Mouse (Mus musculus): ENCODE measurements around the gene Lhx4. TPM values are rescaled to one million over a fixed set of nuclear protein-coding genes. Genes with fewer than 3 reads are reported as not detected.

The Lhx4 gene
- polyA plus RNA-seq, 2 experiments: not detected

DNA sequence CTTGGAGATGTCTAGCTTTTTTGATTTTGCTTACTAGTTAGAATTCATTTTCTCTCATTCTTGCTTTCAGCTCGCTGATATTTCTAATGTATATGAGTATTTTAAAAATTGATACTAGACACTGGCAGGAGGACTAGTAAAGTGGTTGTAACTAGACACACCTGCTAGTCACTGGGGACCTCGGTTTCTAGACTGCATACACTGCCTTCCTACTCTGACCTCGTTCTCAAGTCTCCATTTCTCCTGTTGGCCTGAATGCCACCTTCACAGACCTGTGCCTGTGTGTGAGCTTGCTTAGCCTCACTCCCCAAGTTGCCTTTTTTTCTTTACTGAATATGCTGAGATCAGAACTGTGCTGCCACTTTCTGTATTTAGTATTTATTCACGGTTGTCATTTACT lies 62.3 kb downstream of the Lhx4 start:
- WGBS: 88% methylated on average over 4 of the region's 4 CpGs
- no peaks in the 10 kb centered on the region for H3K27me3 ChIP-seq (ENCODE audit: control insufficient read depth, insufficient read depth, low read length)
- no peak overlapping the region for H3K4me3 ChIP-seq (replicated peaks; ENCODE audit: low read length)
- H3K9ac ChIP-seq (ENCODE audit: low read depth, low read length, severe bottlenecking): no peak overlapping the region
- no peak for DNase-seq (ENCODE audit: low spot score)
- no peaks in the 10 kb centered on the region for H3K36me3 ChIP-seq (ENCODE audit: control insufficient read depth, insufficient read depth, low read length)
- TF ChIP-seq POLR2A (IDR thresholded peaks at IDR 0.05; ENCODE audit: borderline replicate concordance, extremely low read depth, insufficient read depth, insufficient read length): no peak
- peaks cover 15% of the 10 kb centered on the region for H3K4me1 ChIP-seq (ENCODE audit: control insufficient read depth, insufficient read depth, low read length)
- no peak overlapping the region for H3K4me2 ChIP-seq (replicated peaks; ENCODE audit: low read depth, low read length, severe bottlenecking)
- no peak overlapping the region for H3K27ac ChIP-seq (replicated peaks; ENCODE audit: low read depth, low read length)
- no peak for ATAC-seq (ENCODE audit: low FRiP score, low read depth)
- H3K9me3 ChIP-seq (ENCODE audit: control insufficient read depth, low read length): no peaks in the 10 kb centered on the region

GRCm38 (mm10) chr1:155686816-155687215 lies 64.7 kb downstream of the Lhx4 start:
- DNase-seq (ENCODE audit: low spot score) (no peak), ATAC-seq (ENCODE audit: low FRiP score, low read depth) (no peak)
- Histone ChIP-seq H3K4me2 (replicated peaks; ENCODE audit: low read depth, low read length, severe bottlenecking) (no peak overlapping the region), H3K4me3 (replicated peaks; ENCODE audit: low read length) (no peak overlapping the region), H3K27ac (replicated peaks; ENCODE audit: low read depth, low read length) (no peak overlapping the region), H3K4me1 (ENCODE audit: control insufficient read depth, insufficient read depth, low read length) (0 out of 2 replicates have a peak, but pooled peaks cover 4% of the 10 kb centered on the region), H3K9ac (ENCODE audit: low read depth, low read length, severe bottlenecking) (no peak overlapping the region), H3K36me3 (ENCODE audit: control insufficient read depth, insufficient read depth, low read length) (no peaks in the 10 kb centered on the region), H3K9me3 (ENCODE audit: control insufficient read depth, low read length) (no peaks in the 10 kb centered on the region), H3K27me3 (ENCODE audit: control insufficient read depth, insufficient read depth, low read length) (no peaks in the 10 kb centered on the region)
- WGBS: 69% methylated on average over 15 of the region's 15 CpGs
- no peak for TF ChIP-seq POLR2A (IDR thresholded peaks at IDR 0.05; ENCODE audit: borderline replicate concordance, extremely low read depth, insufficient read depth, insufficient read length)

GRCm38 (mm10) chr1:155681116-155681799 lies 70.2 kb downstream of the Lhx4 start:
- Histone ChIP-seq H3K9ac (ENCODE audit: low read depth, low read length, severe bottlenecking) (no peak overlapping the region), H3K4me2 (replicated peaks; ENCODE audit: low read depth, low read length, severe bottlenecking) (no peak overlapping the region), H3K36me3 (ENCODE audit: control insufficient read depth, insufficient read depth, low read length) (no peaks in the 10 kb centered on the region), H3K9me3 (ENCODE audit: control insufficient read depth, low read length) (no peaks in the 10 kb centered on the region), H3K4me3 (replicated peaks; ENCODE audit: low read length) (no peak overlapping the region), H3K27ac (replicated peaks; ENCODE audit: low read depth, low read length) (no peak overlapping the region), H3K4me1 (ENCODE audit: control insufficient read depth, insufficient read depth, low read length) (no peaks in the 10 kb centered on the region), H3K27me3 (ENCODE audit: control insufficient read depth, insufficient read depth, low read length) (no peaks in the 10 kb centered on the region)
- no peak for TF ChIP-seq POLR2A (IDR thresholded peaks at IDR 0.05; ENCODE audit: borderline replicate concordance, extremely low read depth, insufficient read depth, insufficient read length)
- WGBS: 64% methylated on average over 10 of the region's 10 CpGs
- ATAC-seq (ENCODE audit: low FRiP score, low read depth) (0 out of 2 replicates have a peak, but pooled peaks have one; percentile 26), DNase-seq (ENCODE audit: low spot score) (no peak)

DNA sequence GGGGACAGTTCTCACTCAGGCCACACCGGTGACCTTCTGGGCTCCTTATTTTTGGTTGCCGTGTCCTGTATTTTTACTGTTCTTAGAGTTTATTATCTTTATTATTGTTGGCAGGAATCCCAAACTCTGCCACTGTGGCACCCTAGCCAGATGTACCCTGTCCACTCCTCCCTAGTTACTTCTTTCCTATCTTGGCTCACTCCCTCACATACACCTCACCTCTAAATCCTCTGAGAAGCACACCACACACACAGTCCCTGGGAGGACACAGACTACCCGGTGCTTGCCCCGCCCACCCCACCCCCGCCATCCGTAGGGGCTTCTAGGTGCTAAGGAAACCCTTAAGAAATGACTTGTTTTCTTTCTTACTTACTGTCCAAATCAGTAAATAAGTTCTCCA lies 75.9 kb downstream of the Lhx4 start:
- no peak overlapping the region for H3K9ac ChIP-seq (ENCODE audit: low read depth, low read length, severe bottlenecking)
- H3K9me3 ChIP-seq (ENCODE audit: control insufficient read depth, low read length): no peaks in the 10 kb centered on the region
- no peak for ATAC-seq (ENCODE audit: low FRiP score, low read depth)
- 75% methylated on average over 6 of the region's 6 CpGs for WGBS
- H3K4me3 ChIP-seq (replicated peaks; ENCODE audit: low read length): no peak overlapping the region
- no peak for TF ChIP-seq POLR2A (IDR thresholded peaks at IDR 0.05; ENCODE audit: borderline replicate concordance, extremely low read depth, insufficient read depth, insufficient read length)
- H3K27me3 ChIP-seq (ENCODE audit: control insufficient read depth, insufficient read depth, low read length): no peaks in the 10 kb centered on the region
- H3K36me3 ChIP-seq (ENCODE audit: control insufficient read depth, insufficient read depth, low read length): no peaks in the 10 kb centered on the region
- H3K4me1 ChIP-seq (ENCODE audit: control insufficient read depth, insufficient read depth, low read length): no peaks in the 10 kb centered on the region
- no peak for DNase-seq (ENCODE audit: low spot score)
- no peak overlapping the region for H3K4me2 ChIP-seq (replicated peaks; ENCODE audit: low read depth, low read length, severe bottlenecking)
- H3K27ac ChIP-seq (replicated peaks; ENCODE audit: low read depth, low read length): no peak overlapping the region

GRCm38 (mm10) chr1:155663994-155664393 lies 87.5 kb downstream of the Lhx4 start:
- no peak for DNase-seq (ENCODE audit: low spot score)
- Histone ChIP-seq H3K4me3 (replicated peaks; ENCODE audit: low read length) (no peak overlapping the region), H3K4me2 (replicated peaks; ENCODE audit: low read depth, low read length, severe bottlenecking) (no peak overlapping the region), H3K9me3 (ENCODE audit: control insufficient read depth, low read length) (no peaks in the 10 kb centered on the region), H3K27ac (replicated peaks; ENCODE audit: low read depth, low read length) (no peak overlapping the region), H3K4me1 (ENCODE audit: control insufficient read depth, insufficient read depth, low read length) (no peaks in the 10 kb centered on the region), H3K27me3 (ENCODE audit: control insufficient read depth, insufficient read depth, low read length) (no peaks in the 10 kb centered on the region), H3K36me3 (ENCODE audit: control insufficient read depth, insufficient read depth, low read length) (no peaks in the 10 kb centered on the region), H3K9ac (ENCODE audit: low read depth, low read length, severe bottlenecking) (no peak overlapping the region)
- 86% methylated on average over 5 of the region's 5 CpGs for WGBS
- TF ChIP-seq POLR2A (IDR thresholded peaks at IDR 0.05; ENCODE audit: borderline replicate concordance, extremely low read depth, insufficient read depth, insufficient read length): no peak
- ATAC-seq (ENCODE audit: low FRiP score, low read depth): no peak

Data from limb, embryonic 14.5 days (tissue).